Mouse (Mus musculus): ENCODE results near the gene Nova1. TPM values are rescaled to one million over a fixed set of nuclear protein-coding genes. Genes with fewer than 3 reads are reported as not detected.

Nova1 gene
- 0.99 and 1.2 TPM in 2 replicates for polyA plus RNA-seq (2015; fragmentation: Nextera tagmentation; extraction: Ambion mirVana)

GRCm38 (mm10) chr12:46818856-46819347, at the start of gene Nova1:
Gene Nova1 (minus strand): TSS chr12:46818929.
- H3K9me3 ChIP-seq (ENCODE audit: control insufficient read depth): no peaks in the 10 kb centered on the region
- no peak within 1 kb of the TSS; the same call in 1 of the 2 replicates for H3K27ac ChIP-seq (ENCODE audit: low read depth, low read length)
- peak; percentile 76 for ATAC-seq
- peak within 1 kb of the TSS; percentile 69 for H3K4me3 ChIP-seq (ENCODE audit: low read depth, low read length)
- peaks cover 15% of the 10 kb centered on the region; the same call in 1 of the 2 replicates for H3K27me3 ChIP-seq (replicated peaks; ENCODE audit: control insufficient read depth, insufficient read depth, low read length)
- H3K4me2 ChIP-seq (replicated peaks; ENCODE audit: low read depth): peak within 1 kb of the TSS; percentile 87
- TF ChIP-seq CTCF (IDR thresholded peaks at IDR 0.05; ENCODE audit: low read depth): no peak
- no peaks in the 10 kb centered on the region for H3K36me3 ChIP-seq (ENCODE audit: control insufficient read depth, insufficient read depth)
- 0% methylated on average over 27 of the region's 68 CpGs for WGBS
- H3K4me1 ChIP-seq (replicated peaks; ENCODE audit: control insufficient read depth, insufficient read depth, low read length): no peaks in the 10 kb centered on the region
- H3K9ac ChIP-seq (ENCODE audit: low read depth, low read length): peak within 1 kb of the TSS; percentile 62

DNA sequence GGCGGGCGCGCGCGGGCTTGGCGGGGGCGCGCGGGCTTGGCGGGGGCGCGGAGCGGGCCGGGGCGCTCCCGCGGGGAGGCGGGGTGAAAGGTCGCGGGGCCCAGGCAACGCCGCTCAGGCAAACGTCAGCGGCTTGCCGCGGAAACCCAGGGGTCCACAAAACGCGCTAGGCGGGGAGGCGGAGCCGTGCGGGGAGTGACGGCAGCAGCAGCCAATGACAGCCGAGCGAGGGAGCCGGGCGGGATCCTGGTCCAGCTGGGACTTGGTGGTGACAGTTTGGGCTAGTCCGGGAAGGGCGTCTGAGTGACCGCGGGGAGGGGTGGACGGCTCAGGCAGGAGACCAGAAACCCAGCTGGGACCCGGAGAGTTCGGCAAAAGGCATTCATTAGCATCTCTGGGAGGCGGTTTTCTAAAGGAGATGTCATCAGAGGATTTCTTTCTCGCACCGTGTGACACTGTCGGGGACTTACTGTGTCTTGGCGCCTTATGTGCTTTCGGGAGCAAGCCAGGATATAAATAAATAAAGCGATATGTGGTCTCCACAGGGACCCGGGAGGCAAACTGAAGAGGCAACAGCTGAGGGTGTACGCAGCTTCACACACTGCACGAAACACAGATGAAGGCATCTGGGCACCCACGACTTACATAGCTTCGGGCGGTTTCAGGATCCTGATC, 756 bp upstream of the Nova1 start:
- peak overlapping the region; percentile 69 for H3K4me3 ChIP-seq (ENCODE audit: low read depth, low read length)

DNA sequence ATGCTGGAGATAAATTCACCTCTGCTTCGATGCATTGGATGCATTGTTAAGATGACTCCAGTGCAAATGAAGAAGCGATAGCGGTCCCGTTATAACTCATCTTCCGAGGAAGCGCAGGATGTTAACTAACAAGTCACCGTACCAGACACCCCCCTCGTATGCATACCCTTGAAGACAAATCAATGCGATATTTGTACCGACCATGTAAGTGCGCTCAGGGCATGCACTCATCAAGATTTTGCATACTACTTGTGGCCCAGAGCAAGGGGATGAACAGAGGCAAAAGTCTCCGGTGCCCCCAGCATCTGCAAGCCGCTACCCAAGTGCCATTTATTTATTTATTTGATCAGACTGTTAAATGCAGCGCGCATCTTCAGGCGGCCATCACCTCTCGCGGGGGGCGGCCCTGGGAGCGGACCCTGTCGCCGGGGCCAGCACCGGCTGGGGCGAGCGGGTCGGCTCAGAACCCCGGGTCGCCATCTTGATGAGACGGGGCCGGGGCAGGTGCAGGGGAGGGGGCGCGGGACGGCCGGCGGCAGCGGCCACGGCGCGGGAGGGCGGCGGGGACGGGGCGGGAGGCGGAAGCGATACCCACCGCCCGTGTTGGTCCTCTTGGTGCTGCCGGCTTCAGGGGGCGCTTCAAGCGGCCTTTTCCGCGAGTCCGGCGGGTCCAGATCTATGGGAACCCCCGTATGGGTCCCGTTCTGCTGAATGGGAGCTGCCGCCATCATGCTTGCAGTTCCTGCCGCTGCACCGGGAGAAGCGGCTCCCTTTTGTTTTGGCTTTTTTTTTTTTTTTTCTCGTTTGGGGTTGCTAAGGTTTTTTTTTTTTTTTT, 491 bp downstream of the Nova1 start:
- peak overlapping the region; percentile 87 for H3K4me2 ChIP-seq (replicated peaks; ENCODE audit: low read depth)
- ATAC-seq: peak; percentile 31; the same call in 1 of the 2 replicates
- peak overlapping the region; percentile 62 for H3K9ac ChIP-seq (ENCODE audit: low read depth, low read length)
- 1% methylated on average over 55 of the region's 61 CpGs for WGBS
- H3K27me3 ChIP-seq (replicated peaks; ENCODE audit: control insufficient read depth, insufficient read depth, low read length): peaks cover 15% of the 10 kb centered on the region; the same call in 1 of the 2 replicates
- TF ChIP-seq CTCF (IDR thresholded peaks at IDR 0.05; ENCODE audit: low read depth): no peak
- H3K4me1 ChIP-seq (replicated peaks; ENCODE audit: control insufficient read depth, insufficient read depth, low read length): no peaks in the 10 kb centered on the region
- H3K4me3 ChIP-seq (ENCODE audit: low read depth, low read length): peak overlapping the region; percentile 69
- no peaks in the 10 kb centered on the region for H3K9me3 ChIP-seq (ENCODE audit: control insufficient read depth)
- no peaks in the 10 kb centered on the region for H3K36me3 ChIP-seq (ENCODE audit: control insufficient read depth, insufficient read depth)
- H3K27ac ChIP-seq (ENCODE audit: low read depth, low read length): no peak overlapping the region

More for the DNA sequence above, 756 bp upstream of the Nova1 start:
- peak; percentile 92 for ATAC-seq
- H3K4me2 ChIP-seq (replicated peaks; ENCODE audit: low read depth): peak overlapping the region; percentile 87
- H3K27me3 ChIP-seq (replicated peaks; ENCODE audit: control insufficient read depth, insufficient read depth, low read length): peaks cover 15% of the 10 kb centered on the region; the same call in 1 of the 2 replicates
- no peaks in the 10 kb centered on the region for H3K4me1 ChIP-seq (replicated peaks; ENCODE audit: control insufficient read depth, insufficient read depth, low read length)
- WGBS: under 1% methylated on average over 40 of the region's 57 CpGs
- H3K9ac ChIP-seq (ENCODE audit: low read depth, low read length): peak overlapping the region; percentile 62
- no peak for TF ChIP-seq CTCF (IDR thresholded peaks at IDR 0.05; ENCODE audit: low read depth)
- H3K27ac ChIP-seq (ENCODE audit: low read depth, low read length): no peak overlapping the region; the same call in 1 of the 2 replicates
- no peaks in the 10 kb centered on the region for H3K36me3 ChIP-seq (ENCODE audit: control insufficient read depth, insufficient read depth)
- H3K9me3 ChIP-seq (ENCODE audit: control insufficient read depth): no peaks in the 10 kb centered on the region

GRCm38 (mm10) chr12:46817211-46817803, 1.4 kb downstream of the Nova1 start:
- Histone ChIP-seq H3K9ac (ENCODE audit: low read depth, low read length) (no peak overlapping the region), H3K4me1 (replicated peaks; ENCODE audit: control insufficient read depth, insufficient read depth, low read length) (no peaks in the 10 kb centered on the region), H3K27me3 (replicated peaks; ENCODE audit: control insufficient read depth, insufficient read depth, low read length) (peaks cover 15% of the 10 kb centered on the region; the same call in 1 of the 2 replicates), H3K36me3 (ENCODE audit: control insufficient read depth, insufficient read depth) (no peaks in the 10 kb centered on the region), H3K27ac (ENCODE audit: low read depth, low read length) (no peak overlapping the region), H3K4me3 (ENCODE audit: low read depth, low read length) (peak overlapping the region; percentile 69; the same call in 1 of the 2 replicates), H3K9me3 (ENCODE audit: control insufficient read depth) (no peaks in the 10 kb centered on the region), H3K4me2 (replicated peaks; ENCODE audit: low read depth) (peak overlapping the region; percentile 87)
- no peak for TF ChIP-seq CTCF (IDR thresholded peaks at IDR 0.05; ENCODE audit: low read depth)
- WGBS: 27% methylated on average over 14 of the region's 14 CpGs
- no peak for ATAC-seq

- no peak overlapping the region for H3K4me2 ChIP-seq (replicated peaks; ENCODE audit: low read depth)
- H3K27ac ChIP-seq (ENCODE audit: low read depth, low read length): no peak overlapping the region
- no peak overlapping the region for H3K9ac ChIP-seq (ENCODE audit: low read depth, low read length)
- TF ChIP-seq CTCF (IDR thresholded peaks at IDR 0.05; ENCODE audit: low read depth): no peak
- no peak for ATAC-seq
- no peaks in the 10 kb centered on the region for H3K9me3 ChIP-seq (ENCODE audit: control insufficient read depth)
- H3K36me3 ChIP-seq (ENCODE audit: control insufficient read depth, insufficient read depth): no peaks in the 10 kb centered on the region
- peaks cover 9% of the 10 kb centered on the region; the same call in 1 of the 2 replicates for H3K27me3 ChIP-seq (replicated peaks; ENCODE audit: control insufficient read depth, insufficient read depth, low read length)
- no peaks in the 10 kb centered on the region for H3K4me1 ChIP-seq (replicated peaks; ENCODE audit: control insufficient read depth, insufficient read depth, low read length)
- H3K4me3 ChIP-seq (ENCODE audit: low read depth, low read length): no peak overlapping the region
- 98% methylated on average over 3 of the region's 3 CpGs for WGBS
These were observed 2.4 kb downstream of the Nova1 start for GRCm38 (mm10) chr12:46816291-46816690.
